Comparison of ENCODE assay signal across 1 mouse cellular context in the genomic region with DNA sequence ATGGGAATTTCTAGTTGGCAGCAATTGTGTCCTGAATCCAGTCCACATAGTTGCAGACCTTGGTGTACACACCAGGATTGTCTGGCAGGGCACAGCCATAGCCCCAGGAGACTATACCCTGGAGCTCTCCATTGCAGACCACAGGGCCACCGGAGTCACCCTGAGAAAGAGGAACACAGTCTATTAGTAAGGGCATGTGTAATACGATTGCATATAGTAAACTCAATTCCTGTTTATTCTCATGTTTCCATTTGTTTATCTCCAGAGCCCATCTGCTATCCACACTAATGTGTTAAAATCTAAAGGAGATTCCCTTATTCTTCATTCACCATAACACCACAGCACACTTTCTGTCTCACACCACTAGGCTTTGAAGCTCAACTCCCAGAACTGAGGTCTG. TPM values are rescaled to one million over a fixed set of nuclear protein-coding genes. Genes with fewer than 3 reads are reported as not detected.
"Had no signal": no experiment of that assay in that cellular context is flagged by ENCODE, and none has a peak within 500 bp of the region (broad histone marks: within the 10 kb centered on the region; RNA-seq: fewer than 3 reads in every experiment).

No protein-coding gene starts in this region.

RNA-seq across cellular contexts. Expression of gene Gm10334, which starts 3.7 kb away (rescaled TPM):
- total RNA-seq: neutrophil, adult 5-6 weeks had no signal

RNA-seq across cellular contexts. Expression of gene Prss1, which starts 16.5 kb away (rescaled TPM):
- total RNA-seq: neutrophil, adult 5-6 weeks had no signal

RNA-seq across cellular contexts. Expression of gene Gm5771, which starts 50.1 kb away (rescaled TPM):
- total RNA-seq: neutrophil, adult 5-6 weeks had no signal
